Mouse (Mus musculus) gastrocnemius, adult 18-20 months (tissue): ENCODE results near the gene Cfap77. TPM values are rescaled to one million over a fixed set of nuclear protein-coding genes. Genes with fewer than 3 reads are reported as not detected.
A peak's percentile ranks its signal among the peaks of the same experiment; 100 is the strongest.

ENCODE experiments used
- DNase-seq: peaks from one replicate; pipeline ENCODE4 v3.0.0; 2021; ENCODE audit warnings: low spot score
- total RNA-seq, 2 experiments: library from RNA; stranded (reverse); gene quantifications; 2 replicates each; pipeline ENCODE4 v1.2.3; 2021

Cfap77 gene
- total RNA-seq, 2 experiments from 2014 or later: not detected

DNA sequence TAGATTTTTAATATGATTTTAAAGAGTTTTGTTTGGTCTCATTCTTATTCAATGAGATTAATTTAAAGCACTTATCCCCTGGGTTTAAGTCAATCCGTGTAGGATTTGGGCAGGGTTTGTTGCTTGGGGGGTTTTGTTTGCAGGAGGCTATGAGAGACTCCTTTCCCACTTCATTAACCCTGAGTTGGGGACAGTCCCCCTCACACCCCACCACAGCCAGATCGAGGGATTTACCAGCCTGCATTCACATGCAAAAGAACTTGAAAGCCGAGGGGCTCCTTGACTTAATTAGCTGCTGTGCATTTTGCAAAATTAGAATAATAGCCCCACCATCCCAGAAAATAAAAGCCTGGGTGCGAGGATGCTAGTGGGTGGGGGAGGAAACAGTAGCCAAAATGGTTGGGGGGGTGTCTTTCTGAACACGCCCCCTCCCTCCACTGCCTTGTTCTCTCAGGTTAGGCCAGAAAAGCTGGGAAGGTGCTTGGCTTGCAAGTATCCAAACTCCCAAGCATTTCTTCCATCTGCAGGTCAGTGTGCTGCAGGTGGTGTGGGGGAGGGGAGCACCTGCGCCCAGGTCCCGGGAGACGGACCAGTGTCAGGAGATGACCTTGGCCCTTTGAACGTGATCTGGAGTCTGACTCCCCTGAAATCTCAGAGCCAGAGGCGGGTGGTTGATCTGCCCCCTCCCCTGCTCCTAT lies 147.0 kb downstream of the Cfap77 start:
- no peak for DNase-seq

DNA sequence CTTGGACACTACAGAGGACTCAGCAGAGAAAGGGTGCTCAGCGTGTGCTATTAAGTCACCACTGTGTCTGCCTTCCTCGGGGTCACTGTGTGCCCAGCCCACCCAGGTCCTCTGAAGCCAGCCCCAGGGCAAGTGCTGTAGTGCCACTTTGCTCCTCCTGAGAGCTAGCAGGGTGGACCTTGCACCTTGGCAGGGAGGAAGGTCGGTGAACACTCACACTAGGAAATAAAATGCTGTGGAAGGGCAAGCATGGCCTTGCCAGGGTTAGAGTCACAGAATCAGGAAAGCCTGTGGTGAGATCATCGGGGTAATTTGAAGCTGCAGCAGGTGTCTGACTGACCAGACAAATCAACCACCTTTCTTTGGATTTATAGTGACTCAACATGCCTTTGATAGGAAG lies 149.3 kb downstream of the Cfap77 start:
- DNase-seq: no peak

DNA sequence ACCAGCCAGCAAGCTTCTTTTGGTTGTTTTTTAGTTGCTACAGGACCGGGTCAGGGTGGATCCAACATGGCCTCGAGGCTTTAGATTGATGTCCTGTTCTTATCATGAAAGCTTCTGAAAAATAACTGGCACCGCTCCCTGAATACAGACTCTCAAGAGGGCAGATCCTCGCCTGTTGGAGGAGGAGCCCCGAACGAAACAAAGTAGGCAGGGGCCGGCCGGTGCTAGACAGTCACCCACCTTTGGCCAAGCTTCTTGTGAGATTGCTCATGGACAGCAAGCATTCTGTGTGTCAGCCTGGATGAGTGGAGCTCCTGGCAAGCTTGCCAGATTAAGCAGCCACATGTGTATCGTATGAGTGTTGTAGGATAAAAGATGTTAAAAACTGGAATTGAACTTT lies 150.1 kb downstream of the Cfap77 start:
- DNase-seq: no peak

DNA sequence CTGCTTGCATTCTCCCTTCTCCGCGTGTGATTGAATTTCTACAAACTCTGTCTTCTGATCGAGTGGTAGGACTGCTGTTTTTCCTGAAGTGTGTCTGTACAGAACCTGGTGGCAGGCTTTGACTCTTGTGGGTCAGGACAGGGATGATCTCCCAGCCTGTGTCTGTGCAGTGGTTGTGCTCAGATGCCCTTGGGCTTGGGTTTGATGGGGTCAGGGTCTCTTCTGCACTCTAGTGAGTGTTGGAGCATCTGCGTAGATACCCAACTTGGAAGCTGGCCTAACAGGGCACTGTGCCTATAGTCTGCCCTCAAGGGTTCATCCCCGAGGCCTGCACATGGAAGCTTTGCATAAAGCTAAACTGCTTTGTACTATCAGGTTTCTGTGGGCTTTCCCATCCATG lies 151.0 kb downstream of the Cfap77 start:
- no peak for DNase-seq

GRCm38 (mm10) chr2:28902291-28902690 lies 152.6 kb downstream of the Cfap77 start:
- DNase-seq: no peak

DNA sequence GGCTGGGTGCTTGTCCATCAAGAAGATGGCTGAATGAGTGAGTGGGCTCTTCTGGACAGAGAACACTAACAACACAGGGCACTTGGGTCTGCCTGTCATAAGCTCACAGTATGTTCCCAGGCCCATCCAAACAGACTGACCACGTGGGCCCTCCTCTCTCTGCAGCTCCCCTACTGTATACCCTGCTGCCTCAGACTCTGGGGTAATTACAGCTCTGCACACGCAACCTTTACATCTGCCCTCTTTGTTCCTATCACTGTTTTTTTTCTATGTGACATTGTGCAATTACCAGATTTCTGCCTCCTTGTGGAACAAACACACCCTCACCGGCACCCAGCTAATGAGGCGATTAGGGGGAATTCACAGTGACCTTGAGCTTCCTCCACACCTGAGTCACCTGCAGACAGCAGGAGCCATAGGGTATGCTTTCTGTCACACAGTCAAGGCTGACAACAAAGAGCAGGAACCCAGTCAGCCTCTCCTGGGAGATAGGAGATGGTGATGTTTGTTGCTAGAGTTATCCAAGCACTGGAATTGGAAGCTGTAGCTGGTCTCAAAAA lies 157.4 kb downstream of the Cfap77 start:
- no peak for DNase-seq

GRCm38 (mm10) chr2:28895876-28896275 lies 159.0 kb downstream of the Cfap77 start:
- no peak for DNase-seq

DNA sequence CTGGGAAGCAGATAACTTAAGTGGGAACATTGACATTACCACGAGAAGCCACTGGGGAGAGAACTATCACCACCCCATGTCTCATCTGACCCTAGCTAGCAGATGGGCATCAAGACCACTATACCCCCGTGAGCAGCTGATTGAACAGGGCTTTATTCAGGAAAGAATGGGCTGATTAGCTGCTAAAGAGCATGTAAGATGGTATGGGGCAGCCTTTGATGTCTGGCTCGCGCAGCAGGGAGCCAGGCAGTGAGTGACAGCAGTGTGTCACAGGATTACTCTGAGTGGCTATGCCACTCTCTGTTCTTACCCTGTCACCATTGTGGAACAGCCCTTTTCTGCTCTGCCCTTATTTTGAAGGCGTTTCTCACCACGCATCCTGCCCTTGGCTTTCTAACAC lies 161.3 kb downstream of the Cfap77 start:
- DNase-seq: no peak

- DNase-seq: no peak
Measured at GRCm38 (mm10) chr2:28892796-28893195, 162.1 kb downstream of the Cfap77 start.

DNA sequence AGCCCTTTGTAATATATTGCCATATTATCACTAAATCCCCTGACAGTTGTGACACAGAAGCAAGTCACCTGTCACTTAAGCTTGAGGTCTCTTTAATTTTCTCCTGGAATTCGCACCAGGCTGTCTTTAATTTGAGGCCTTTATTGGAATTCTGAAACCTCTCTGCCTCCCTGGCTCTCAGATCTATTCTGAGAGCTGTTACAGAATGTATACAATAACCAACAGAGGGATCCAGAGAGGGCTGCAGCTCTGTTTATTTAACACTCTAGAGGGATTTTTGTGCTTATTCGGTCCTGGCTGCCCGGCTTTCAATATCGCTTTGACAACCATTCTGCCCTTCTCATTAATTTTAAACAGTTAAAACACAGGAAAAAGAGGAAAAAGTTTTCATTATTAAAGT lies 170.0 kb downstream of the Cfap77 start:
- no peak for DNase-seq

DNA sequence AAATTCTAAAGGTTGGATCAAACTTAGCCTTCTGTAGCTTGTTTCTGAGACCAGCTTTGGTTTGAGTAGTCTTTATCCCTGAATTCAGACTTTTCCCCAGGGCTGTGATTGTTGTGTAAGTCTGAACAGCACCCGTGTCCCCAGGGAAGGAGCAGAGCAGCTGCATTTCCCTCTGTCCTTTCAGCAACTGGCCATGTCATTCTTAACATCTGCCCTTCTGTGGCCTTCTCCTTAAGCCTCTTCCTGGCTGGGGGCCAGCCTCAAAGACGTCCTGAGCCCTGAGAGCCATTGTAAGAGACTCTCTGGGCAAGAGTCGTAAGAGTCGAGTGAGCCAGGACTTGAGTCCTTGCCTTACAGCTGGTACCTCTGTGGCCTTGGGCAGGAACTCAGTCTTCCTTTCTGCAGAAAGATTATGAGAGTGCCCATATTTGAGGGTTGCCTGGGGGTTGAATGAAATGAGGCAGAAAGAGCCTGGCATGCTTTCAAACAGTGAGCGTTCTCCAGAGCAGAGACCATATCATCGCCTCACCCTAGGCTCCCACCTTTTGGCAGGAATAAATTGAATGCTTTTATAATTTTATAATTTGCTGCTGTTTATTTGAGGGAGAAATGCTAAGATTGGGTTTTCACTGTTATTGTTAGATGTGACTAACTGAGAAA lies 171.9 kb downstream of the Cfap77 start:
- DNase-seq: peak; percentile 9

- DNase-seq: no peak
Measured at GRCm38 (mm10) chr2:28882047-28882446, 172.8 kb downstream of the Cfap77 start.

- no peak for DNase-seq
Measured at GRCm38 (mm10) chr2:28881275-28881674, 173.6 kb downstream of the Cfap77 start.

Other genes with a start within 250 kb of the Cfap77 start
- gene Gtf3c4, start 214.7 kb downstream of the Cfap77 start, total RNA-seq: 10 to 100 TPM; 12.7 to 13.1 TPM
- gene Ddx31, start 214.7 kb downstream of the Cfap77 start, total RNA-seq: 1 to 10 TPM; 4.5 to 5.2 TPM
- not detected for gene Barhl1, start 138.4 kb downstream of the Cfap77 start, total RNA-seq
- gene Ttf1, start 5.2 kb upstream of the Cfap77 start, total RNA-seq: 1 to 10 TPM; 4.8 to 5.0 TPM
- 10 to 100 TPM; 31.9 to 33.4 TPM for gene Setx, start 69.1 kb upstream of the Cfap77 start, total RNA-seq
- 10 to 100 TPM; 22.3 to 31.2 TPM for gene Ntng2, start 197.9 kb upstream of the Cfap77 start, total RNA-seq